Mouse (Mus musculus) olfactory bulb, adult 2 months (tissue): ENCODE results near the gene Pou2f2. TPM values are rescaled to one million over a fixed set of nuclear protein-coding genes. Genes with fewer than 3 reads are reported as not detected.
A peak's percentile ranks its signal among the peaks of the same experiment; 100 is the strongest.

Source experiments
- H3K27ac ChIP-seq: fragments of 200-500 bp; 2 replicates; pipeline ENCODE4 v1.5.1; 2012; ENCODE audit warnings: low read depth, low read length; ENCODE audit not compliant: insufficient read depth
- H3K4me1 ChIP-seq: fragments of 200-500 bp; 2 replicates; pipeline ENCODE4 v1.6.1; 2012; ENCODE audit warnings: low read length; ENCODE audit not compliant: control insufficient read depth, insufficient read depth
- H3K4me3 ChIP-seq: fragments of 200-500 bp; 2 replicates; pipeline ENCODE4 v1.5.1; 2012; ENCODE audit warnings: mild to moderate bottlenecking, low read depth, low read length, moderate library complexity; ENCODE audit not compliant: insufficient read depth
- CTCF ChIP-seq: fragments of 200-500 bp; IDR thresholded peaks from 2 replicates; pipeline ENCODE4 v1.5.1; 2012; ENCODE audit warnings: low read depth, mild to moderate bottlenecking, low read length, moderate library complexity; ENCODE audit not compliant: insufficient read depth
- POLR2A ChIP-seq: fragments of 200-500 bp; IDR thresholded peaks from 2 replicates; pipeline ENCODE4 v1.6.1; 2012; ENCODE audit warnings: mild to moderate bottlenecking, low read depth, low read length, moderate library complexity; ENCODE audit not compliant: insufficient read depth
- WGBS: fragments of 180-500 bp; shearing (Covaris S2); methylation state at CpG from one replicate; pipeline ENCODE4 v1.1.7; 2018; 5-methylcytosine and 5-hydroxymethylcytosine counted together
- polyA plus RNA-seq: library from polyadenylated mRNA; stranded (reverse); fragments of >200 nt; gene quantifications from 2 replicates; pipeline ENCODE4 v1.2.4, GENCODE M21; 2012; ENCODE audit warnings: low replicate concordance; ENCODE audit not compliant: missing spikeins, insufficient read depth, insufficient read length

Gene Pou2f2
- polyA plus RNA-seq, 1 experiment = not detected

DNA sequence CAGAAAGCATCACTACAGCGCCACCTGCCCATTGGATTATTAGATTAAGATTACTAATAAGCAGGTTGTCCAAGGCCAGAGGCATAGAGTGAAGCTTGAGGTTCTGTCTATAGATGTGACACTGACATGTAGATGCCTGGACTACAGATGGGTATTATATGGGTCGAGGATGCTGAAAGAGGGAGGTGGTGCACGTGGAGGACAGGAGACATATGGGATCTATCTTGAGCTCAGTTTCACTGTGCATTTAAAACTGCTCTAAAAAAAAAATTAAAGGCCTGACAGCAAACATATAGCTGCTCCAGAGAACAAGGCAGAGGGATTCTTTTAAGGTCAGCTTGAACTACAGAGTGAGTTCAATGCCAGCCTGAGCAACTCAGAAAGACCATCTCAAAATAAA is 81.4 kb downstream of the Pou2f2 start:
- 79% methylated on average over 3 of the region's 3 CpGs for WGBS
- no peak for TF ChIP-seq CTCF
- no peak for TF ChIP-seq POLR2A
- Histone ChIP-seq H3K4me3 (no peak overlapping the region), H3K4me1 (peaks cover 20% of the 10 kb centered on the region), H3K27ac (no peak overlapping the region)

GRCm38 (mm10) chr7:25089875-25090274 is 89.7 kb downstream of the Pou2f2 start:
- TF ChIP-seq POLR2A (no peak), CTCF (no peak)
- 63% methylated on average over 10 of the region's 10 CpGs for WGBS
- H3K27ac ChIP-seq = no peak overlapping the region
- no peak overlapping the region for H3K4me3 ChIP-seq
- H3K4me1 ChIP-seq = peaks cover 20% of the 10 kb centered on the region

DNA sequence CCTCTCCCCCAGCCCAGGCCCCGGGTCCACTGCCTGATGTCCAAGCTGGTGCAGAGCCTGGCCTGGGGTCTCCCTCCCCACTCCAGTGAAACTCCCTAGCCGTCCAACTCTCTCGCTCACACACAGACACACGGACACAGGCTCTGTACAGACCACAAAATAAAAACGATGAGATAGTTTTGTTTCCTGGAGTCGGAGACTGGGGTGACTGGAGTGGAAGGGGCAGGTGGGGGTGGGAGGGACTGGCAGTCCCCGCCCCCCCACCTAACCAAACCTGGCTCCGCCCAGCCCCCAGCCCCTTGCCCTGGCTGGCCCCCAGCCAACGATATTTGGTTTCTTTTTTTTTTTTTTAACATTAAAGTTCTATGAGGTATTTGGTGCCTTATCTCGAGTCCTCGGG is 90.6 kb downstream of the Pou2f2 start:
- Histone ChIP-seq H3K4me1 (peaks cover 17% of the 10 kb centered on the region), H3K4me3 (no peak overlapping the region), H3K27ac (no peak overlapping the region)
- TF ChIP-seq POLR2A (no peak), CTCF (no peak)
- WGBS = 44% methylated on average over 11 of the region's 11 CpGs

- H3K4me1 ChIP-seq = peaks cover 15% of the 10 kb centered on the region
- no peak overlapping the region for H3K4me3 ChIP-seq
- WGBS = 40% methylated on average over 10 of the region's 10 CpGs
- no peak overlapping the region for H3K27ac ChIP-seq
- TF ChIP-seq CTCF = no peak
- no peak for TF ChIP-seq POLR2A
These were observed 91.0 kb downstream of the Pou2f2 start for GRCm38 (mm10) chr7:25088531-25088930.

DNA sequence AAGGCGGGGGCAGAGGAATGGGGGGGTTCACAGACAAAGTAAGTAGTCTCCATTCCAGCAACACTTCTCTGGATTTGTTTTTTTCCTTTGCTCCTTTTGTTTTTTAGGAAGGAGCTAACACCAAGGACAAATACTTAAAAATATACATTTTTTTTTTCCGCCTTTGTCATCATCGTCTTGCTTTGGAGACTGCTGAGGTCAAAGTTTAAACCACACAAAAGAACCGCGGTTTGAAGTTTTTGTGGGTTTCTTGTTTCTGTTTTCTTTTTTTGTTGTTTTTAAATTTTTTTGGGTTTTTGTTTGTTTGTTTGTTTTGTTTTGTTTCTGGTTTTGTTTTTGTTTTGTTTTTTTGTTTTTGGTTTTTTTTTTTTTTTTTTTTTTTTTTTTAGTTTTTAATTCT is 91.6 kb downstream of the Pou2f2 start:
- Histone ChIP-seq H3K4me3 (no peak overlapping the region), H3K4me1 (peaks cover 9% of the 10 kb centered on the region), H3K27ac (no peak overlapping the region)
- no peak for TF ChIP-seq CTCF
- TF ChIP-seq POLR2A = no peak
- WGBS = 62% methylated on average over 5 of the region's 5 CpGs

DNA sequence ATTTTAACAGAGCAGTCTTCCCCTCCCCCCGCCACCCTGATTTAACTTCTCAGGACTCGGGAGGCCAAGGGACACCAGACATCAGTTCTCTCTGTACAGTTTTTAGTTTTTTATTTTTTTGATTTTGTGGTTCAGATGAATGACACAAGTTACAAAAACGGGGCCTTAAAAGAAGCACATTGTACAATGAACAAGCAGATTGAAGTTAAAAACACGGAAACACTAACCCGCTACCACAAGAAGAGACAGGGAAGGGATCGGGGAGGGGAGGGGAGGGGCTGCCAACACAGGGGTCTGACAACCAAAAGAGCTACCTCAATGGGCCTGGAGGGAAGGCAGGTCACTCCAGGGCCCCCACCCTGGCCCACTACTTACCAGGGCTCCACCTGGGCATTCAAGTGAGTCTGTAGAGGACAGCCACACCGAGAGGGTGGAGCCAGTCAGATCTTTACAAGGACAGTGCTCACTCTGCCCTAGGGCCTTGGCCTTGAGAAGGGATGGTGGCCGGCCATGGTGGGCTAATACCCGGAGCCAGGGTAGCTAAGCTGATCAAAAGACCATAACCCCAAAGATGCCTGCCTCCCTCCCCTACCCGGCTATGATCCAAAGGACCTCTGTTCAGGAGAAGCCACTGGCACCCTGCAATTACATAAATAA is 92.1 kb downstream of the Pou2f2 start:
- 58% methylated on average over 10 of the region's 10 CpGs for WGBS
- no peak for TF ChIP-seq CTCF
- TF ChIP-seq POLR2A = no peak
- Histone ChIP-seq H3K27ac (no peak overlapping the region), H3K4me3 (no peak overlapping the region), H3K4me1 (peaks cover 5% of the 10 kb centered on the region)

DNA sequence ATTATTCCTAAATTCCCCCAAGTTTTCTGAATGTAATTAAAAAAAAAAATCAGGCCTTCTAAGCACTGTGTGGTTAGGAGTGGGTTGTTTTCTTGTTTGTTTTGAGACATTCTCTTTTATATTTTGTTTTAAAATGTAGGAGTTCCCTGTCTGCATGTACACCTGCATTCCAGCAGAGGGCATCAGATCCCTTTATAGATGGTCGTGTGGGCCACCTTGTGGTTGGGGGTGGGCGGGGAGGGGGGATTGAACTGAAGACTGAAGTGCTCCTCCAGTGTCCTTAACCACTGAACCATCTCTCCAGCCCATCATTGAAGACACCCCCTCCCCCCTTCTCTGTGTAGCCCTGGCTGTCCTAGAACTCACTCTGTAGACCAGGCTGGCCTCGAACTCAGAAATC is 92.9 kb downstream of the Pou2f2 start:
- no peak overlapping the region for H3K4me3 ChIP-seq
- no peak overlapping the region for H3K27ac ChIP-seq
- no peak for TF ChIP-seq POLR2A
- TF ChIP-seq CTCF = no peak
- WGBS = 48% methylated on average over 3 of the region's 3 CpGs
- peaks cover 8% of the 10 kb centered on the region for H3K4me1 ChIP-seq

- TF ChIP-seq POLR2A (no peak), CTCF (no peak)
- Histone ChIP-seq H3K27ac (no peak overlapping the region), H3K4me1 (peaks cover 14% of the 10 kb centered on the region), H3K4me3 (no peak overlapping the region)
- WGBS = 55% methylated on average over 5 of the region's 5 CpGs
These were observed 94.9 kb downstream of the Pou2f2 start for GRCm38 (mm10) chr7:25084621-25085020.

DNA sequence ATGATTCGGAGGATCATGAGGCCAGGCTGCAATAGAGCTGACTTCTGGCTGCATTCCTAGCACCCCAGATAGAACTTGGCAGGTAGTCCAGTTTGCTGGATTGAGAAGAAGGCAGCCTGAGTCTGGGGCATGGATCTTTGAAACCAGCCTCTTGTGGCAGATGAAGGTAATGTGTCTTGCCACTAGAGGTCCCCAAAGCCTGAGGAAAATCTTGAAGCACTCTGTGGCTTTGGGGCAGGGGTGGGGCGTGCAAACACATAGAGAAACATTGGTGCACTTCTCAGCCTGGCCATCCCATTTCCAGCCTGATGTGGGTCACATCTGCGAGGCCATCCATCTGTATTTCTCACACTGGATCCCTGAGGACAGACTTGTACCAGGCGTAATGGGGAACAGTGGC is 97.0 kb downstream of the Pou2f2 start:
- Histone ChIP-seq H3K27ac (no peak overlapping the region), H3K4me1 (peaks cover 18% of the 10 kb centered on the region), H3K4me3 (no peak overlapping the region)
- TF ChIP-seq CTCF (peak; percentile 40), POLR2A (no peak)
- WGBS = 64% methylated on average over 4 of the region's 4 CpGs

- TF ChIP-seq CTCF (no peak), POLR2A (no peak)
These were observed 99.1 kb downstream of the Pou2f2 start for GRCm38 (mm10) chr7:25080431-25080830.

More at GRCm38 (mm10) chr7:25080431-25080830, 99.1 kb downstream of the Pou2f2 start:
- peaks cover 19% of the 10 kb centered on the region for H3K4me1 ChIP-seq
- 91% methylated on average over 13 of the region's 13 CpGs for WGBS
- H3K27ac ChIP-seq = no peak overlapping the region
- no peak overlapping the region for H3K4me3 ChIP-seq
